Mouse (Mus musculus) MEL (cell line): ENCODE measurements around the gene Hcn3. TPM values are rescaled to one million over a fixed set of nuclear protein-coding genes. Genes with fewer than 3 reads are reported as not detected.

ENCODE experiments used
- DNase-seq: peaks from one replicate; pipeline ENCODE4 v3.0.0; 2011; ENCODE audit warnings: low read depth, low spot score
- H3K27ac ChIP-seq: 2 replicates; pipeline ENCODE4 v1.5.1; 2012; ENCODE audit warnings: low read depth, mild to moderate bottlenecking, control low read depth, low read length, moderate library complexity; ENCODE audit not compliant: control insufficient read depth
- H3K27me3 ChIP-seq, 2 experiments: fragments of 150-350 bp in 1 of 2; sonication (generic) in 1 of 2; 2 replicates each; pipeline ENCODE4 v1.6.1; 2012; ENCODE audit warnings: low read length in 2 of 2, mild to moderate bottlenecking in 2 of 2, improper control_type of control experiment in 1 of 2, moderate library complexity in 1 of 2; ENCODE audit not compliant: insufficient read depth in 2 of 2, control insufficient read depth in 1 of 2
- H3K36me3 ChIP-seq, 2 experiments: 2 replicates each; pipeline ENCODE4 v1.6.1; 2012 to 2014; ENCODE audit warnings: low read length in 2 of 2, improper control_type of control experiment in 1 of 2, inconsistent platforms in 1 of 2, mild to moderate bottlenecking in 1 of 2; ENCODE audit not compliant: insufficient read depth in 2 of 2, control insufficient read depth in 1 of 2
- H3K4me1 ChIP-seq, 2 experiments: fragments of 150-350 bp in 1 of 2; sonication (generic) in 1 of 2; 2 replicates each; pipeline ENCODE4 v1.6.1; 2012; ENCODE audit warnings: low read length in 2 of 2, improper control_type of control experiment in 1 of 2, mild to moderate bottlenecking in 1 of 2; ENCODE audit not compliant: insufficient read depth in 2 of 2, control insufficient read depth in 1 of 2
- H3K4me3 ChIP-seq, 2 experiments: fragments of 150-350 bp in 1 of 2; sonication (generic) in 1 of 2; 2 replicates each; pipeline ENCODE4 v1.5.1; 2012; ENCODE audit warnings: low read depth in 2 of 2, low read length in 2 of 2, mild to moderate bottlenecking in 2 of 2, moderate library complexity in 2 of 2, control low read depth in 1 of 2, improper control_type of control experiment in 1 of 2; ENCODE audit not compliant: control insufficient read depth in 1 of 2, insufficient read depth in 1 of 2
- H3K79me2 ChIP-seq: 2 replicates; pipeline ENCODE4 v1.6.1; 2012; ENCODE audit warnings: mild to moderate bottlenecking, low read length, moderate library complexity; ENCODE audit not compliant: control insufficient read depth, poor library complexity, insufficient read depth
- H3K9ac ChIP-seq: 2 replicates; pipeline ENCODE4 v1.6.1; 2012; ENCODE audit warnings: low read depth, mild to moderate bottlenecking, control low read depth, low read length, moderate library complexity; ENCODE audit not compliant: control insufficient read depth, poor library complexity, severe bottlenecking
- H3K9me3 ChIP-seq: fragments of 150-350 bp; sonication (generic); replicated peaks from 2 replicates; pipeline ENCODE4 v1.6.1; 2012; ENCODE audit warnings: mild to moderate bottlenecking, low read length, improper control_type of control experiment, moderate library complexity; ENCODE audit not compliant: insufficient read depth
- BHLHE40 ChIP-seq: IDR thresholded peaks from 2 replicates; pipeline ENCODE4 v1.6.1; 2012; ENCODE audit warnings: low read depth, mild to moderate bottlenecking, inconsistent platforms, low read length, improper control_type of control experiment, borderline replicate concordance
- CHD1 ChIP-seq: IDR thresholded peaks from 2 replicates; pipeline ENCODE4 v1.6.1; 2012; ENCODE audit warnings: low read depth, mild to moderate bottlenecking, inconsistent platforms, low read length, improper control_type of control experiment
- CHD2 ChIP-seq: IDR thresholded peaks from 2 replicates; pipeline ENCODE4 v1.6.1; 2011; ENCODE audit warnings: low read length, improper control_type of control experiment
- CTCF ChIP-seq, 3 experiments: IDR thresholded peaks in 2 of 3; conservative IDR thresholded peaks in 1 of 3; 2 replicates each; pipeline ENCODE4 v1.5.1; 2011 to 2012; ENCODE audit warnings: low read length in 3 of 3, low read depth in 2 of 3, mild to moderate bottlenecking in 2 of 3, improper control_type of control experiment in 1 of 3, inconsistent platforms in 1 of 3, mixed read lengths in 1 of 3, moderate library complexity in 1 of 3; ENCODE audit not compliant: control insufficient read depth in 1 of 3, insufficient read depth in 1 of 3, poor library complexity in 1 of 3, severe bottlenecking in 1 of 3
- E2F4 ChIP-seq: IDR thresholded peaks from 2 replicates; pipeline ENCODE4 v1.6.1; 2011; ENCODE audit warnings: low read depth, low read length, improper control_type of control experiment, borderline replicate concordance
- ELF1 ChIP-seq: IDR thresholded peaks from 2 replicates; pipeline ENCODE4 v1.6.1; 2014; ENCODE audit warnings: low read depth, mild to moderate bottlenecking, inconsistent platforms, low read length, improper control_type of control experiment, moderate library complexity
- EP300 ChIP-seq, 2 experiments: IDR thresholded peaks; 2 replicates each; pipeline ENCODE4 v1.6.1; 2011; ENCODE audit warnings: improper control_type of control experiment in 2 of 2, low read length in 2 of 2, low read depth in 1 of 2, mild to moderate bottlenecking in 1 of 2
- ETS1 ChIP-seq: IDR thresholded peaks from 2 replicates; pipeline ENCODE4 v1.6.1; 2012; ENCODE audit warnings: low read depth, mild to moderate bottlenecking, inconsistent platforms, low read length, improper control_type of control experiment, moderate library complexity
- GABPA ChIP-seq: IDR thresholded peaks from 2 replicates; pipeline ENCODE4 v1.6.1; 2012; ENCODE audit warnings: low read depth, mild to moderate bottlenecking, inconsistent platforms, low read length, improper control_type of control experiment, moderate library complexity
- KAT2A ChIP-seq: conservative IDR thresholded peaks from 2 replicates; pipeline ENCODE4 v1.6.1; 2012; ENCODE audit warnings: low read depth, low read length, improper control_type of control experiment, inconsistent platforms
- MAX ChIP-seq: IDR thresholded peaks from 2 replicates; pipeline ENCODE4 v1.6.1; 2011; ENCODE audit warnings: low read length, improper control_type of control experiment
- MAZ ChIP-seq: IDR thresholded peaks from 2 replicates; pipeline ENCODE4 v1.6.1; 2012; ENCODE audit warnings: low read depth, mild to moderate bottlenecking, inconsistent platforms, low read length, improper control_type of control experiment
- MEF2A ChIP-seq: IDR thresholded peaks from 2 replicates; pipeline ENCODE4 v1.6.1; 2014; ENCODE audit warnings: low read depth, mild to moderate bottlenecking, inconsistent platforms, low read length, improper control_type of control experiment; ENCODE audit not compliant: poor library complexity, insufficient replicate concordance, severe bottlenecking; ENCODE audit errors: extremely low read depth
- MYC ChIP-seq: IDR thresholded peaks from 2 replicates; pipeline ENCODE4 v1.6.1; 2011; ENCODE audit warnings: low read depth, mild to moderate bottlenecking, low read length, improper control_type of control experiment, moderate library complexity
- NELFE ChIP-seq: IDR thresholded peaks from 2 replicates; pipeline ENCODE4 v1.6.1; 2011; ENCODE audit warnings: low read depth, low read length, improper control_type of control experiment
- POLR2A ChIP-seq, 2 experiments: IDR thresholded peaks; 2 replicates each; pipeline ENCODE4 v1.6.1; 2011 to 2012; ENCODE audit warnings: low read length in 2 of 2, mild to moderate bottlenecking in 2 of 2, control low read depth in 1 of 2, improper control_type of control experiment in 1 of 2, low read depth in 1 of 2, moderate library complexity in 1 of 2; ENCODE audit not compliant: control insufficient read depth in 1 of 2, insufficient read depth in 1 of 2, poor library complexity in 1 of 2
- POLR2AphosphoS5 ChIP-seq: IDR thresholded peaks from 2 replicates; pipeline ENCODE4 v1.6.1; 2012; ENCODE audit warnings: low read depth, borderline replicate concordance, mild to moderate bottlenecking, inconsistent platforms, low read length, moderate library complexity, mixed read lengths
- RAD21 ChIP-seq: IDR thresholded peaks from 2 replicates; pipeline ENCODE4 v1.6.1; 2011; ENCODE audit warnings: mild to moderate bottlenecking, low read depth, low read length, improper control_type of control experiment
- SMC3 ChIP-seq: IDR thresholded peaks from 2 replicates; pipeline ENCODE4 v1.6.1; 2011; ENCODE audit warnings: low read depth, low read length, improper control_type of control experiment
- TAL1 ChIP-seq: IDR thresholded peaks from 2 replicates; pipeline ENCODE4 v1.6.1; 2012; ENCODE audit warnings: mild to moderate bottlenecking, inconsistent platforms, low read length, moderate library complexity, mixed read lengths
- TBP ChIP-seq: IDR thresholded peaks from 2 replicates; pipeline ENCODE4 v1.8.0; 2011; ENCODE audit warnings: low read depth, low read length, improper control_type of control experiment
- TCF12 ChIP-seq: IDR thresholded peaks from 2 replicates; pipeline ENCODE4 v1.6.1; 2014; ENCODE audit warnings: low read depth, mild to moderate bottlenecking, inconsistent platforms, low read length, improper control_type of control experiment, moderate library complexity
- UBTF ChIP-seq: IDR thresholded peaks from 2 replicates; pipeline ENCODE4 v1.6.1; 2012; ENCODE audit warnings: low read depth, mild to moderate bottlenecking, inconsistent platforms, low read length, improper control_type of control experiment, moderate library complexity, borderline replicate concordance; ENCODE audit not compliant: insufficient read depth
- USF1 ChIP-seq: IDR thresholded peaks from 2 replicates; pipeline ENCODE4 v1.6.1; 2014; ENCODE audit warnings: low read depth, mild to moderate bottlenecking, inconsistent platforms, low read length, improper control_type of control experiment, moderate library complexity
- USF2 ChIP-seq, 2 experiments: IDR thresholded peaks; 2 replicates each; pipeline ENCODE4 v1.6.1; 2011 to 2012; ENCODE audit warnings: improper control_type of control experiment in 2 of 2, low read length in 2 of 2, borderline replicate concordance in 1 of 2, inconsistent platforms in 1 of 2, low read depth in 1 of 2, mild to moderate bottlenecking in 1 of 2; ENCODE audit not compliant: insufficient read depth in 1 of 2
- ZC3H11A ChIP-seq: IDR thresholded peaks from 2 replicates; pipeline ENCODE4 v1.6.1; 2012; ENCODE audit warnings: low read depth, mild to moderate bottlenecking, inconsistent platforms, low read length, improper control_type of control experiment
- ZKSCAN1 ChIP-seq: IDR thresholded peaks from 2 replicates; pipeline ENCODE4 v1.6.1; 2012; ENCODE audit warnings: low read depth, mild to moderate bottlenecking, inconsistent platforms, low read length, improper control_type of control experiment, moderate library complexity
- ZMIZ1 ChIP-seq: IDR thresholded peaks from 2 replicates; pipeline ENCODE4 v1.6.1; 2012; ENCODE audit warnings: low read depth, mild to moderate bottlenecking, inconsistent platforms, low read length, improper control_type of control experiment, moderate library complexity
- ZNF384 ChIP-seq: IDR thresholded peaks from 2 replicates; pipeline ENCODE4 v1.6.1; 2012; ENCODE audit warnings: low read depth, mild to moderate bottlenecking, inconsistent platforms, low read length, improper control_type of control experiment
- polyA plus RNA-seq, 2 experiments: library from polyadenylated mRNA; stranded (reverse) in 1 of 2; unstranded in 1 of 2; fragments of >175 nt in 1 of 2; fragments of >200 nt in 1 of 2; gene quantifications; 2 replicates each; pipeline versions ENCODE4 v1.2.1 to v1.2.4; 2012; ENCODE audit warnings: low replicate concordance in 2 of 2, low read depth in 1 of 2; ENCODE audit not compliant: insufficient read length in 2 of 2, insufficient read depth in 1 of 2, missing spikeins in 1 of 2
- total RNA-seq: library from RNA; depleted of rRNA; stranded (reverse); fragments of 300-350 nt; gene quantifications from 2 replicates; pipeline ENCODE4 v1.2.3, GENCODE M21; 2012

Hcn3 gene
- total and polyA plus RNA-seq, 3 experiments, result 4.0 to 7.4 TPM; not detected in 1

DNA sequence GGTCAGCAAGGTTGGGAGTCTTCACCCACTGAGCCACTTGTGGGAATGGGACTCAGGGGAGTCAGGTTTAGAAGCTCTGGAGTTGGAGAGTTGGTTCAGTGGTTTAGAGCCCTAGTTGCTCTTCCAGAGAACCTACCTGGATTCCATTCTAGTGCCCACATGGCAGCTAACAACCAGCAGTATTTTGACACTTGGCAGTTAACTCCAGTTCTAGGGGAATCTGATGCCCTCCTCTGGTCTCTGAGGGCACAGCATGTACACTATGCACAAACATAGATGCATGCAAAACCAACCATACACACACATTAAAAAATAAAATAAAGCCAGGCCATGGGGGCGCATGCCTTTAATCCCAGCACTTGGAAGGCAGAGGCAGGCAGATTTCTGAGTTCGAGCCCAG is 33.9 kb upstream of the Hcn3 start (continued):
- TF ChIP-seq TBP (no peak), MAX (peak; percentile 76), EP300 (IDR thresholded peaks at IDR 0.05; ENCODE audit: low read depth in 1 of 2, low read length in 2 of 2) (no peak), POLR2AphosphoS5 (no peak), MAZ (no peak), KAT2A (no peak), CHD2 (no peak), ELF1 (no peak), CHD1 (no peak), MYC (peak; percentile 74), MEF2A (no peak), POLR2A (IDR thresholded peaks at IDR 0.05; ENCODE audit: control insufficient read depth in 1 of 2, insufficient read depth in 1 of 2, low read depth in 1 of 2, low read length in 2 of 2, poor library complexity in 1 of 2) (no peak), BHLHE40 (no peak), ZKSCAN1 (no peak), CTCF (IDR thresholded peaks at IDR 0.05 in 2 of 3, conservative IDR thresholded peaks at IDR 0.05 in 1 of 3; ENCODE audit: control insufficient read depth in 1 of 3, insufficient read depth in 1 of 3, low read depth in 2 of 3, low read length in 3 of 3, poor library complexity in 1 of 3, severe bottlenecking in 1 of 3) (peak; percentile 50 to 87 (median 68)), RAD21 (peak; percentile 84), USF2 (IDR thresholded peaks at IDR 0.05; ENCODE audit: borderline replicate concordance in 1 of 2, insufficient read depth in 1 of 2, low read depth in 1 of 2, low read length in 2 of 2) (no peak), NELFE (no peak), ZMIZ1 (no peak)

DNA sequence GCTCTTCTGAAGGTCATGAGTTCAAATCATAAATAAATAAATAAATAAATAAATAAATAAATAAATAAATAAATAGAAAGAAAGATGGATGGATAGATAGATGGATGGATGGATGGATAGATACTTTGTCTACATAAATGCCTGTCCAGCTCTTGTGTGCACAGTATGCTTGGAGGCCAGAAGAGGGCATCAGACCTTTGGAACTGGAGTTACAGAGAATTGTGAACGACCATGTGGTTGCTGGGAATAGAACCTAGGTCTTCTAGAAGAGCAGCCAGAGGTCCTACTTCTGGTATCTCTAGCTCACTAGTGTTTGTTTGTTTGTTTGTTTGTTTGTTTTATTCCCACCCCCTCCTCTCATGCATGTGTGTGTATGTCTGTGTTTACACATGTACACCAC is 33.4 kb upstream of the Hcn3 start:
- Histone ChIP-seq H3K9ac (no peak overlapping the region), H3K36me3 (peaks cover 0 to 37% of the 10 kb centered on the region in 2 experiments; a peak in 2 of 4 replicates), H3K4me1 (peaks cover 27 to 41% of the 10 kb centered on the region in 2 experiments), H3K4me3 (no peak overlapping the region), H3K27ac (no peak overlapping the region), H3K9me3 (no peaks in the 10 kb centered on the region)
- peak; percentile 63 for DNase-seq
- no peak for TF ChIP-seq TAL1
- TF ChIP-seq ELF1, result no peak
- no peak for TF ChIP-seq GABPA
- TF ChIP-seq BHLHE40, result no peak
- TF ChIP-seq RAD21, result peak; percentile 7
- TF ChIP-seq UBTF, result no peak
- no peak for TF ChIP-seq MEF2A
- TF ChIP-seq CTCF (IDR thresholded peaks at IDR 0.05 in 2 of 3, conservative IDR thresholded peaks at IDR 0.05 in 1 of 3; ENCODE audit: control insufficient read depth in 1 of 3, insufficient read depth in 1 of 3, low read depth in 2 of 3, low read length in 3 of 3, poor library complexity in 1 of 3, severe bottlenecking in 1 of 3), result peak; percentile 35 to 54 (median 43)
- no peak for TF ChIP-seq E2F4
- no peak for TF ChIP-seq ZNF384
- TF ChIP-seq USF1, result no peak
- TF ChIP-seq ZC3H11A, result no peak
- TF ChIP-seq MAZ, result no peak
- TF ChIP-seq CHD2, result no peak
- TF ChIP-seq POLR2AphosphoS5, result no peak
- no peak for TF ChIP-seq ETS1
- TF ChIP-seq TCF12, result no peak
- no peak for TF ChIP-seq SMC3
- TF ChIP-seq, all 39 proteins: peak for 2
- no peaks in the 10 kb centered on the region; the same call in 1 of the 2 replicates for H3K79me2 ChIP-seq
- H3K27me3 ChIP-seq, result no peaks in the 10 kb centered on the region
